Mouse (Mus musculus) CH12F3 (cell line): Measurements from ENCODE around the gene Zfp663.

ENCODE experiments used
- in situ Hi-C: fragments of 300-500 bp; cut with MboI; formaldehyde crosslinking; loops from 2 replicates; pipeline ENCODE4 v1.14.3; 2020; ENCODE audit warnings: low sequenced_read_pairs

The Zfp663 gene

DNA sequence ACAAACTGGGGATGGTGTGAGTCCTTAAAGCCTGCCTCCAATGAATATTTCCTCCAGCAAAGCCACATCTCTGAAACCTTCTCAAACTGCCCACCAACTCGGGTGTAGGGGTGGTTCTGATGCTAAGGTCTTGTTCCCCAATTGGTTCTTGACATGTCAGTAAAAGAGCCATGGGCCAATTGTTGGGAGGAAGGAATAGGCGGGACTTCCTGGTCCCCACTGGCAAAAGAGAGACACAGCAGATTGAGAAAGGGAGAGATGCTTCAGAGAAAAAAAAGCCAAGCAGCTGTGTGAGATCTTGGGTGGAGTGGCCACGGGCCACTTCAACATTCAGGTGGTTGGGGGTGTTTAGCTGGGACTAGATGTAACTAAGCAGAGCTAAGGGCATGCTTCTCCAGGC lies 2.5 kb upstream of the Zfp663 start:
- in situ Hi-C loops, result no loop called here

GRCm38 (mm10) chr2:165370348-165370747 lies 1.8 kb upstream of the Zfp663 start:
- in situ Hi-C loops, result no loop called here

DNA sequence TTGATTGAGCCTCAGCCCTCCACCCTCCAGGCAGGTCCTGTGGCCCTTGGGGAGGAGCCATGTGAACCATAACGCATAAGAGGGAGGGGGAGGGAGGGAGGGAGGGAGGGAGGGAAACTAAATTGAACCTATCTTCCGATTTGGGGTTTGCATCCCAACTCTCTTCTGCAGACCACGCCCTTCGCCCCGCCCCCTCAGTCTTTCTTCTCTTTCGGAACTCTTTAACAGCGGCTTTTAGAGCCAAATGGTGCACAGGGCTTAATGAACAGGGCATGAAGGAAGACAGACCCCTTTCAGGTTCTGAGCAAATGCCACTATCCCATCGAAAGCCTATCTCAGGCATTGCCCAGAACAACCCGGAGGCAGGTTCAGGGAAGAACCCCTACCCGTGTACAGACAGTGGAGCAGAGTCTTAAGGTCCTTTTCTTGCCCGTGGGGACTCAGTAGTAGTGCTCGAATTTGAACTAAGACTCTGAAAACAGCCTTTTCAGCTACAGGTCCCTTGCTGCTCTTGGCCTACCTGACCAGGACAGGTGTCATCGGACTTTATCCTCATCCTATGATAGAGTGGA lies 575 bp downstream of the Zfp663 start:
- in situ Hi-C loops, result no loop called here

- in situ Hi-C loops, result no loop called here
Observed at GRCm38 (mm10) chr2:165367047-165367520, 1.4 kb downstream of the Zfp663 start.

GRCm38 (mm10) chr2:165364334-165365091 lies 4.0 kb downstream of the Zfp663 start:
- in situ Hi-C loops, result loop anchor here (5.0 kb wide), 1 partner anchor 287 kb away; no protein-coding TSS in a partner anchor

DNA sequence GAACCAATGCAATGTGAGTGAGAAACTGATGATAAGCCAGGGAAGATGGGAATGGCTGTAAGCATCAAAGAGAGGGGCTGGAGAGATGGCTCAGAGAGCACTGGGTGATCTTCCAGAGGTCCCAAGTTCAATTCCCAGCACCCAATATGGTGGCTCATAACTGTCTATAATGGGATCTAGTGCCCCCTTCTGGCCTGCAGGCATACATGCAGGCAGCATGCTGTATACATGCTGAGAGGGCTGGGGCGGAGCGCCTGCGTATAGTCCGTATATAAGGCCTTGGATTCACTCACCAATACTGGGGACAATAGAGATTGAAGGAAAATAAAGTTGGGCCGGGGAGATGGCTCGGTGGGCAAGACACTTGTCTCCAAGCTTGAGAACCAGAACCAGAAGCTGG lies 5.2 kb downstream of the Zfp663 start:
- in situ Hi-C loops, result loop anchor here (5.0 kb wide), 1 partner anchor 286 kb away; no protein-coding TSS in a partner anchor

DNA sequence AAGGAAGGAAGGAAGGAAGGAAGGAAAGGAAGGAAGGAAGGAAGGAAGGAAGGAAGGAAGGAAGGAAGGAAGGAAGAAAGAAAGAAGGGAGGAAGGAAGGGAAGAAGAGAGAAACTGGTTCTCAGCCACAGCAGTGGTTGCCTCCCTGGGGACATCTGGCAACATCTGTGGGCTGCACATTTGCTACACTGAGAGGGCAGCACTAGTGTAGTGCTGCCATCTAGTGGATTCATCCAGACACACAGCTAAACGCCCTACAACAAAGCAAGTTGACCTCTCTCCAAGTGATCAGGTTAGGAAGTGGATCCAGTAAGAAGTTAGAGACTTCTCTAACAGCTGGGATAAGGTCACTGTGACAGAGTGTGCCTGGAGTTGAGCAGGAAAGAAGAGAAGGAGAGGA lies 7.7 kb downstream of the Zfp663 start:
- in situ Hi-C loops, result loop anchor here (5.0 kb wide), 1 partner anchor 284 kb away; no protein-coding TSS in a partner anchor

- in situ Hi-C loops, result no loop called here
Observed at GRCm38 (mm10) chr2:165351828-165352513, 16.6 kb downstream of the Zfp663 start.

DNA sequence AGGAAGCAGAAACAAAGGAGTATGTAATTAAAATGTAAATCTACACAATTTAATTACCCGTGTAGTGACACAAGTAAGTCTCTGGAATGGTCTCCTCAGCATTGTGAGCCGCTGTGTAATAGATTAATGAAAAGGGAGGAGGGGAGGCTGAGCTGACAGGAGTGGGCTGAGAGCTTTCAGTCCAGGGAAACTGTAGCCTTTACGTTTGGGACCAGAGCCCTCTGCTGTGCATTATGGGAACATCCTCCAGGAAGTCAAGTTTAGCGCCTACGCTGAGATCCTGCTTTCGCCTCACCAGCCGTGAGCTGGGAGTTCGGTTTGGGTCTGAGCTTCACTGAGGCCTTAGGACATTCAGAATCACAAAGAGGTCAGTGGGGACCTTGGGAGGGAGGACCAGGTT lies 19.1 kb downstream of the Zfp663 start:
- in situ Hi-C loops, result no loop called here

DNA sequence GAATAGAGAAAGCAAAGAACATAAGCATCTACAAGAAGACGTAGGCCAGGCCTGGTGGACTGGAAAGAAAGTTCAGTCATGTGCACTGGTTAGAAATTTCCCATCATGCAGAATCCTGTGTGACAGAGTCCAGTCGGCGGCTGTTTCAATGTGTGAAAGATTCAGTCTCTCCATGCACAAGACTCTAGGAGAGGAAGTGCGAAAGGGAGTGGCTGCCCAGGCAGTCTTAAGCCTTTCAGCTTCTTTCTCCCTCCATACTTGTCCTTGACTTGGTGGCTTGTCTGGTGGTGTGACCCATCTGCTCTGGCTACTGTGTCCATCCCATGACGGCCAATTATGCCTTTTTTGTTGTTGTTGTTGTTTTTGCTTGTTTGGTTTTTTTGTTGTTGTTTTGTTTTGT lies 22.3 kb downstream of the Zfp663 start:
- in situ Hi-C loops, result no loop called here

GRCm38 (mm10) chr2:165337191-165337590 lies 31.3 kb downstream of the Zfp663 start:
- in situ Hi-C loops, result no loop called here

- in situ Hi-C loops, result no loop called here
Observed at GRCm38 (mm10) chr2:165332610-165333210, 35.8 kb downstream of the Zfp663 start.

GRCm38 (mm10) chr2:165329703-165330102 lies 38.8 kb downstream of the Zfp663 start:
- in situ Hi-C loops, result no loop called here

DNA sequence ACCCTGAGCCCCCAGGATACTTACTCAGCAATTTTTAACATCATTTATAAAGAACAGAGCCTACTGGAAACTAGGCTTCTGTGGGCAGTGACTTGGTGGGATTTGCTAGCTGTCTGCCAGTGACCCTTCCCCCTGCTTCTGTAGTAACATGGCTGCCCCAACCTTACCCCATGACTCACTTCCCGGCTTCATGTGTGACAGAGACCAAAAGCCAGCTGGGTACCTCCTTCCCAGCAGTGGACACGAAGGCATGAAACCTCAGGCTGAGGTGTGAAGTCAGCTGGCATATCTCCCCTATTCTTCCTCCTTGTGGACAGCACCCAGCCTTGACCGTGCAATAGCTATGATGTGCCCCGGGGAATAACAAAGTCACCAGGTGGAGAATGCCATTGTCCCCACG lies 39.8 kb downstream of the Zfp663 start:
- in situ Hi-C loops, result no loop called here

DNA sequence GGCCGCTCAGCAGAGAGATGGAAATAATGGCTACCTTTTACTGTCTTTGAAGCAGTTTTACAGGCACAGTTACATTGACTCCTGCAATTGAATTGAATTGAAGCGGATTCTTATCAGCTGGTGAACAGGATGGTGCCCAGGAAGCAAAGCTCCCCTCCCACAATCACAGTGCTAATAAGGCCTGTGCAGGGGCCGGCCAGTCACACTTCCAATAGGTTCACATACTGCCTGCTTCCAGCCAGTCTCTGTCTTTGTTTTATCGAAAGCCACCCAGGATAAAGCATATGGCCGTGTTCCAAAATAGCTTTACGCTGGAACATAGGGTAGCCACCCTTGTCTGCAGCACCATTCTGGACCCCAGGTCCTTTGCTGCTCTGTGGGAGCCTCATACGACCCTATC lies 41.1 kb downstream of the Zfp663 start:
- in situ Hi-C loops, result no loop called here

GRCm38 (mm10) chr2:165326304-165327190 lies 42.0 kb downstream of the Zfp663 start, which contains the start of gene Elmo2:
TSS of gene Elmo2 (minus strand) at chr2:165326479.
- in situ Hi-C loops, result no loop called here

GRCm38 (mm10) chr2:165325521-165326303 lies 42.8 kb downstream of the Zfp663 start:
- in situ Hi-C loops, result no loop called here

DNA sequence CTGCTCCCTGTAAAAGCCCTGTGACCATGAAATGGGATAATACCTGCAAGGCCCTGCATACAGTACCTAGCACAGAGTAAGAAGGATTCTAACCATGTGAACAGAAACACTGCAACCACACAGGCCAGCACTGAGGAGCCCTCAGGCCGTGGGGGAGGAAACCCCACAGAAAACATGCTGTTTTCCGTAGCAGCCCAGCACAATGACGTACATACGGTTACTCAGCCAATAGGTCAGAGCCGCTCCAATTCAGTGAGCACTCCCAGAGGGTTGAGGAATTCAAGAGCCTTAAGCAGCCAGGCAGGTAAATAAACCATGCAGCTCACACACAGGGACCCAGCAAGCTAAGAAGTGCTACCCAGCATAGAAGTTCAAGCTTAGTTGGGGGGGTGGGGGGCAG lies 44.6 kb downstream of the Zfp663 start:
- in situ Hi-C loops, result no loop called here

DNA sequence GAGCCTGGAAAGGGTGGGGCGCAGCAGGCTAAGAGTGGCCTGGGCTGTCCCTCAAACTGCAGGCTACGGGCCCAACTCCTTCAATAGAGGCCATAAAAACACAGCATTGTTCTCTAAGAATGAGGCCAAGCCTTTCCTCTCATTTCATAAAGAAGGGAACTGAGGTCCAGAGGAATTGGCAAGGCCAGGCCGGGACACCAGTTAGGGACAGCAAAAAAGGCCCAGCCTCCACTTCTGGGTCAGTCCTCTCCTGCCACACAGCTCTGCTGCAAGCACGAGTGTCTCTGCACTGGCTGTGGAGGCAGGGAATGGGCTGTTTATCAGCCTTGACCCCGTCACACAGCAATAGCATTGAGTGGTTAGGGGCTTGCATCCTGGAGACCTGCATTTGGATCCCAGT lies 45.0 kb downstream of the Zfp663 start:
- in situ Hi-C loops, result no loop called here
